ENCODE assay signal across 15 mouse cellular contexts in the genomic region with DNA sequence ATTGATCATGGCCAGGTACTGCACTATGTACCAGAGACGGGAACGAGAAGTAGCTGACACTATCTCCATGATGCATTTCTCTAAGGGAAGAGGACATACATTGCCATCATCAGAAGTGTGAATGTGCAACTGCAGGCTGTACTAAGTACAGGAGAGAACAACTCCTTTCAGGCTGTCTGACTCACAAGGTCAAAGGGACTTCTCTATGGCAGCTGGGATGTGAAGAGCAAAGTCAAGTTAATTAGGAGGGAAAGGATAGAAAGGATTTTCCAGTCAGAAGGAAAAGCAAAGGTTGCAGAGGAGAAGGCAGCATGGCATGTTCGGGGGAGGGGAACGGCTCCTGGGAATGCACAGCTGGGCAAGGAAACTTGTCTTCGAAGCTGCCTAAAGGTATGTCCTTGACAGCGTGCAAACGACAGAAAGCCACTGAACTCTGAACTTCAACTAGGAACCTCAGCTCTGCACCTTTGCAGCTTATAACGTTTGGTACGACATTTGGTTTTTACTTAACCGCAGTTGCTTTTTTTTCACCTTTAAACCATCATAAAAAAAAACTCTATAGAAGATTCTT. TPM values are rescaled to one million over a fixed set of nuclear protein-coding genes. Genes with fewer than 3 reads are reported as not detected.
DNase-seq lines count a peak whose midpoint lies in the region; ATAC-seq and TF ChIP-seq lines count a peak whose summit lies in the region.
"Had no signal": no experiment of that assay in that cellular context is flagged by ENCODE, and none has a peak within 500 bp of the region (broad histone marks: within the 10 kb centered on the region; RNA-seq: fewer than 3 reads in every experiment).

No protein-coding gene starts in this region.

- no peak for TF ChIP-seq CTCF in hindbrain, postnatal 0 days (IDR thresholded peaks at IDR 0.05; ENCODE audit: low read depth)
- no peak for TF ChIP-seq CTCF in midbrain, postnatal 0 days (IDR thresholded peaks at IDR 0.05)

- peak; percentile 37; the same call in 1 of the 2 replicates for ATAC-seq in hindbrain, embryonic 13.5 days (ENCODE audit: low FRiP score)
- no peak for ATAC-seq in hindbrain, postnatal 0 days
- ATAC-seq in midbrain, embryonic 13.5 days: peak; percentile 64
- ATAC-seq in midbrain, postnatal 0 days (ENCODE audit: low FRiP score): no peak
- peak; percentile 53; the same call in 1 of the 2 replicates for ATAC-seq in neural tube, embryonic 14.5 days (ENCODE audit: low read depth)

- H3K4me2 ChIP-seq in hindbrain, embryonic 13.5 days: no peak overlapping the region
- H3K4me2 ChIP-seq in hindbrain, postnatal 0 days (ENCODE audit: low read depth, low read length): no peak overlapping the region
- no peak overlapping the region for H3K4me2 ChIP-seq in midbrain, embryonic 13.5 days (replicated peaks)
- H3K4me2 ChIP-seq in midbrain, postnatal 0 days (ENCODE audit: low read depth, low read length, poor library complexity, severe bottlenecking): no peak overlapping the region
- H3K4me2 ChIP-seq in neural tube, embryonic 14.5 days (ENCODE audit: low read depth, low read length): no peak overlapping the region
- H3K4me2 ChIP-seq: liver, embryonic 12.5 days had no signal

- peak; percentile 42 to 82 for DNase-seq in adrenal gland, adult (ENCODE audit: inconsistent age in 2 of 2, low spot score in 1 of 2)
- DNase-seq in adrenal gland, postnatal 4 days (ENCODE audit: low spot score in 2 of 2): no peak
- no peak for DNase-seq in hindbrain, postnatal 0 days (ENCODE audit: low spot score)
- DNase-seq in midbrain, postnatal 0 days (ENCODE audit: low spot score): no peak
- DNase-seq in layer of hippocampus, adult 9-10 months (ENCODE audit: low spot score): no peak
- DNase-seq: gastrocnemius, postnatal 36 days; thymus, postnatal 36 days had no signal

- no peak overlapping the region for H3K27ac ChIP-seq in hindbrain, embryonic 13.5 days
- H3K27ac ChIP-seq in hindbrain, postnatal 0 days: no peak overlapping the region
- no peak overlapping the region for H3K27ac ChIP-seq in midbrain, embryonic 13.5 days
- no peak overlapping the region for H3K27ac ChIP-seq in midbrain, postnatal 0 days (ENCODE audit: low read depth, low read length)
- H3K27ac ChIP-seq in neural tube, embryonic 14.5 days (ENCODE audit: low read depth, low read length): no peak overlapping the region
- H3K27ac ChIP-seq: liver, embryonic 12.5 days had no signal

- no peak overlapping the region for H3K4me3 ChIP-seq in hindbrain, embryonic 13.5 days
- no peak overlapping the region for H3K4me3 ChIP-seq in hindbrain, postnatal 0 days (ENCODE audit: low read length)
- H3K4me3 ChIP-seq in midbrain, embryonic 13.5 days (replicated peaks): no peak overlapping the region
- H3K4me3 ChIP-seq in midbrain, postnatal 0 days (ENCODE audit: low read depth, low read length): no peak overlapping the region
- no peak overlapping the region for H3K4me3 ChIP-seq in neural tube, embryonic 14.5 days (ENCODE audit: low read depth, low read length)
- H3K4me3 ChIP-seq: liver, embryonic 12.5 days; myocyte; stomach, embryonic 15.5 days had no signal

- H3K4me1 ChIP-seq in hindbrain, embryonic 13.5 days (replicated peaks): peaks cover 20% of the 10 kb centered on the region
- no peaks in the 10 kb centered on the region for H3K4me1 ChIP-seq in hindbrain, postnatal 0 days (ENCODE audit: insufficient read depth, low read length)
- peaks cover 14% of the 10 kb centered on the region for H3K4me1 ChIP-seq in midbrain, embryonic 13.5 days (replicated peaks)
- no peaks in the 10 kb centered on the region for H3K4me1 ChIP-seq in midbrain, postnatal 0 days (ENCODE audit: insufficient read depth, low read length)
- H3K4me1 ChIP-seq in neural tube, embryonic 14.5 days (ENCODE audit: control insufficient read depth, insufficient read depth, low read length): 0 out of 2 replicates have a peak, but pooled peaks cover 5% of the 10 kb centered on the region

- H3K27me3 ChIP-seq in hindbrain, embryonic 13.5 days: no peaks in the 10 kb centered on the region
- no peaks in the 10 kb centered on the region for H3K27me3 ChIP-seq in hindbrain, postnatal 0 days (ENCODE audit: insufficient read depth, low read length)
- H3K27me3 ChIP-seq in midbrain, embryonic 13.5 days: no peaks in the 10 kb centered on the region
- H3K27me3 ChIP-seq in midbrain, postnatal 0 days (ENCODE audit: insufficient read depth, low read length): no peaks in the 10 kb centered on the region
- H3K27me3 ChIP-seq in neural tube, embryonic 14.5 days (ENCODE audit: control insufficient read depth, insufficient read depth, low read length): no peaks in the 10 kb centered on the region
- H3K27me3 ChIP-seq: CH12.LX; liver, embryonic 12.5 days; stomach, embryonic 15.5 days had no signal

- no peaks in the 10 kb centered on the region for H3K9me3 ChIP-seq in hindbrain, embryonic 13.5 days
- H3K9me3 ChIP-seq in hindbrain, postnatal 0 days (ENCODE audit: low read length): no peaks in the 10 kb centered on the region
- H3K9me3 ChIP-seq in midbrain, embryonic 13.5 days: no peaks in the 10 kb centered on the region
- no peaks in the 10 kb centered on the region for H3K9me3 ChIP-seq in midbrain, postnatal 0 days (ENCODE audit: low read length)
- no peaks in the 10 kb centered on the region for H3K9me3 ChIP-seq in neural tube, embryonic 14.5 days (ENCODE audit: control insufficient read depth, low read length)
- H3K9me3 ChIP-seq: liver, embryonic 12.5 days; stomach, embryonic 15.5 days had no signal

- H3K36me3 ChIP-seq in hindbrain, embryonic 13.5 days: peaks cover 15% of the 10 kb centered on the region
- peaks cover 6% of the 10 kb centered on the region; the same call in 1 of the 2 replicates for H3K36me3 ChIP-seq in hindbrain, postnatal 0 days (ENCODE audit: insufficient read depth, low read length)
- H3K36me3 ChIP-seq in midbrain, embryonic 13.5 days: peaks cover 8% of the 10 kb centered on the region
- no peaks in the 10 kb centered on the region; the same call in 1 of the 2 replicates for H3K36me3 ChIP-seq in midbrain, postnatal 0 days (ENCODE audit: insufficient read depth, low read length)
- H3K36me3 ChIP-seq in neural tube, embryonic 14.5 days (ENCODE audit: control insufficient read depth, insufficient read depth, low read length): no peaks in the 10 kb centered on the region; the same call in 1 of the 2 replicates

- WGBS in hindbrain, embryonic 13.5 days: 65% methylated on average over 10 of the region's 10 CpGs
- 61% methylated on average over 10 of the region's 10 CpGs for WGBS in hindbrain, postnatal 0 days
- WGBS in midbrain, embryonic 13.5 days: 78% methylated on average over 10 of the region's 10 CpGs
- WGBS in midbrain, postnatal 0 days: 66% methylated on average over 10 of the region's 10 CpGs
- WGBS in neural tube, embryonic 14.5 days: 64% methylated on average over 10 of the region's 10 CpGs

- H3K9ac ChIP-seq in hindbrain, embryonic 13.5 days: no peak overlapping the region
- no peak overlapping the region for H3K9ac ChIP-seq in hindbrain, postnatal 0 days (replicated peaks; ENCODE audit: low read length)
- H3K9ac ChIP-seq in midbrain, embryonic 13.5 days (replicated peaks): no peak overlapping the region
- H3K9ac ChIP-seq in midbrain, postnatal 0 days (replicated peaks; ENCODE audit: low read length, poor library complexity, severe bottlenecking): no peak overlapping the region
- H3K9ac ChIP-seq in neural tube, embryonic 14.5 days (replicated peaks; ENCODE audit: low read depth, low read length): no peak overlapping the region
- H3K9ac ChIP-seq: liver, embryonic 12.5 days; stomach, embryonic 15.5 days had no signal

RNA-seq across cellular contexts. Expression of a gene that starts 13.0 kb away (rescaled TPM):
- 100 to 1,000 TPM; 114 to 129 TPM for total RNA-seq in adrenal gland, postnatal 4 days (2021)
- polyA plus RNA-seq in hindbrain, embryonic 13.5 days (2015; fragmentation: Nextera tagmentation; extraction: Ambion mirVana): 64.6 and 69.6 TPM in 2 replicates
- total RNA-seq in hindbrain, postnatal 0 days (2014; rRNA removed): 24.8 and 36.7 TPM in 2 replicates
- 62.5 and 65.6 TPM in 2 replicates for polyA plus RNA-seq in hindbrain, postnatal 0 days (2015; fragmentation: Nextera tagmentation; extraction: Ambion mirVana)
- 55.0 and 56.5 TPM in 2 replicates for polyA plus RNA-seq in midbrain, embryonic 13.5 days (2015; fragmentation: Nextera tagmentation; extraction: Ambion mirVana)
- total RNA-seq in midbrain, postnatal 0 days (2014; rRNA removed): 22.5 and 30.2 TPM in 2 replicates
- polyA plus RNA-seq in midbrain, postnatal 0 days (2015; fragmentation: Nextera tagmentation; extraction: Ambion mirVana): 50.0 and 54.7 TPM in 2 replicates
- 89.7 TPM in 2 replicates for polyA plus RNA-seq in neural tube, embryonic 14.5 days (2014; fragmentation: Nextera tagmentation; extraction: Ambion mirVana)
- total RNA-seq: CH12.LX; megakaryocyte, adult 5-6 weeks had no signal

Comparison
In these comparisons a context has a peak if more than half of its experiments do, and no peak if none do; other contexts are left out.
1. DNase-seq: peak in adrenal gland, adult (2 of 2); none in adrenal gland, postnatal 4 days (0 of 2), hindbrain, postnatal 0 days (single experiment), midbrain, postnatal 0 days (single experiment) and layer of hippocampus, adult 9-10 months (single experiment).
2. ATAC-seq: peak in hindbrain, embryonic 13.5 days (single experiment), midbrain, embryonic 13.5 days (single experiment) and neural tube, embryonic 14.5 days (single experiment); none in hindbrain, postnatal 0 days (single experiment) and midbrain, postnatal 0 days (single experiment).